Mouse (Mus musculus) liver, adult 2 months (tissue): Measurements from ENCODE around the gene H2-Ab1. TPM values are rescaled to one million over a fixed set of nuclear protein-coding genes. Genes with fewer than 3 reads are reported as not detected.

ENCODE experiments used
- DNase-seq: peaks from one replicate; pipeline ENCODE4 v3.0.0-alpha.2; 2011; ENCODE audit warnings: low read depth, low spot score; ENCODE audit errors: extremely low read depth
- H3K27ac ChIP-seq: fragments of 200-500 bp; replicated peaks from 2 replicates; pipeline ENCODE4 v1.5.1; 2012; ENCODE audit warnings: low read depth, mild to moderate bottlenecking, control low read depth, inconsistent platforms, low read length; ENCODE audit not compliant: insufficient read depth
- H3K27me3 ChIP-seq: fragments of 200-500 bp; 2 replicates; pipeline ENCODE4 v1.6.1; 2012; ENCODE audit warnings: mild to moderate bottlenecking, moderate library complexity, low read length, inconsistent platforms; ENCODE audit not compliant: control insufficient read depth, insufficient read depth
- H3K36me3 ChIP-seq: fragments of 200-500 bp; 2 replicates; pipeline ENCODE4 v1.6.1; 2012; ENCODE audit warnings: low read length, inconsistent platforms; ENCODE audit not compliant: control insufficient read depth, insufficient read depth
- H3K4me1 ChIP-seq: fragments of 200-500 bp; 2 replicates; pipeline ENCODE4 v1.6.1; 2011; ENCODE audit warnings: low read length; ENCODE audit not compliant: control insufficient read depth, insufficient read depth
- H3K4me3 ChIP-seq: fragments of 200-500 bp; 2 replicates; pipeline ENCODE4 v1.5.1; 2011; ENCODE audit warnings: low read depth, mild to moderate bottlenecking, control low read depth, low read length, moderate library complexity; ENCODE audit not compliant: insufficient read depth
- H3K79me2 ChIP-seq: fragments of 200-500 bp; 2 replicates; pipeline ENCODE4 v1.6.1; 2012; ENCODE audit warnings: inconsistent platforms, mild to moderate bottlenecking, low read length, moderate library complexity; ENCODE audit not compliant: control insufficient read depth, insufficient read depth
- H3K9ac ChIP-seq: fragments of 200-500 bp; 2 replicates; pipeline ENCODE4 v1.6.1; 2012; ENCODE audit warnings: low read depth, mild to moderate bottlenecking, control low read depth, inconsistent platforms, low read length
- CTCF ChIP-seq: fragments of 200-500 bp; IDR thresholded peaks from 2 replicates; pipeline ENCODE4 v1.5.1; 2011; ENCODE audit warnings: low read depth, low read length, control low read depth
- POLR2A ChIP-seq: fragments of 200-500 bp; IDR thresholded peaks from 2 replicates; pipeline ENCODE4 v1.6.1; 2011; ENCODE audit warnings: low read length, control low read depth; ENCODE audit not compliant: insufficient read depth; ENCODE audit errors: extremely low read depth
- WGBS: fragments of 180-500 bp; shearing (Covaris S2); methylation state at CpG from one replicate; pipeline ENCODE4 v1.1.7; 2018; 5-methylcytosine and 5-hydroxymethylcytosine counted together
- polyA plus RNA-seq: library from polyadenylated mRNA; depleted of rRNA; stranded (reverse); fragments of >200 nt; gene quantifications from 2 replicates; pipeline ENCODE4 v1.2.3, GENCODE M21; 2012
- total RNA-seq: library from RNA; depleted of rRNA; stranded (reverse); fragments of >200 nt; gene quantifications from 2 replicates; pipeline ENCODE4 v1.2.3, GENCODE M21; 2014

Gene H2-Ab1
- total and polyA plus RNA-seq, 2 experiments: 25.2 to 156 TPM

- Histone ChIP-seq H3K9ac (no peak overlapping the region), H3K27ac (no peak overlapping the region), H3K36me3 (no peaks in the 10 kb centered on the region), H3K27me3 (no peaks in the 10 kb centered on the region), H3K4me3 (no peak overlapping the region), H3K4me1 (no peaks in the 10 kb centered on the region), H3K79me2 (no peaks in the 10 kb centered on the region)
- WGBS: 78% methylated on average over 3 of the region's 3 CpGs
- TF ChIP-seq CTCF (no peak), POLR2A (no peak)
- DNase-seq: no peak
Observed at GRCm38 (mm10) chr17:34237741-34238140, 19.7 kb upstream of the H2-Ab1 start.

DNA sequence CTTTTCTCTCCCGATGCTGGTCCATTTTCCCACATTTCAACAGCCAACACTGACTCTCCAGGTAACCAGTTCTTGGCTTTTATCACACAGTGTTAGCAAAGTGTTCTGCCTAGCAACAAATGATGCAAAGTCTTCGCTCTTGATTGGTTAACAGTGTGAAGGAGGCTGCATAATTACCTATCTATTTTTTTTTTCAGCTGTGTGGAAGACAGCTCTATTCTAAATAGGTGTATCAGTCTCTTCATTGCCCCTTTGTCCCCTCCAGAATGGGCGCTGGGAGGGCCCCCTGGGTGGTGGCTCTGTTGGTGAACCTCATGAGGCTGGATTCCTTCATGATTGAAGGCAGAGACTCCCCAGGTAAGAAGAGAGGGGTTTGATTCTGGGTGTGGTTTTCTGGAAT, 18.8 kb upstream of the H2-Ab1 start, which contains the start of gene H2-Ob:
H2-Ob (plus strand) TSS at position 198 of the 400 bp plus-strand sequence.
- DNase-seq: peak; percentile 51
- Histone ChIP-seq H3K4me3 (no peak within 1 kb of the TSS), H3K36me3 (no peaks in the 10 kb centered on the region), H3K9ac (no peak within 1 kb of the TSS), H3K27me3 (no peaks in the 10 kb centered on the region), H3K79me2 (no peaks in the 10 kb centered on the region), H3K27ac (peak within 1 kb of the TSS; percentile 66), H3K4me1 (no peaks in the 10 kb centered on the region)
- TF ChIP-seq POLR2A (no peak), CTCF (no peak)
- WGBS: 53% methylated on average over 3 of the region's 3 CpGs

DNA sequence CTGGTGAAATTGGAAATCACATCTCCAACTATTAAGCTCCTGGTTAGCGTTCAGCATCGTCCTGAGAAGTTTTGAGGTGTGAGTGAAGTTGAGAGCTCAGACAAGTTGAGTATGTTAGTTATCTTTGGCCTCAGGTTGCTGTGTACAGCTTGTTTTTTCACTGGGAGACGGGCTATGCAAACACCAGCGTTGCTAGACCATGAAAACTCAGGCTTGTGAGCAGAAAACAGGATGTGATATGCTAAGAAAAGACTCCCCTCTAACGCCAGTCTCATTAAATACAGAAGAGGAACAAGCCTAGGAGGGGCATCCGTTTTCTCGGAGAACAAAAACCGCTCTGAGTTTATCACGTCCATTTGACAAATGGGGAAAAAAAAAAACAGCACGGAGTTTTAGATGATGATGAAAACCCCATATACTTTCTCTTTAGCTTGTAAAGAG, 17.9 kb upstream of the H2-Ab1 start:
- 54% methylated on average over 10 of the region's 10 CpGs for WGBS
- TF ChIP-seq CTCF (no peak), POLR2A (no peak)
- Histone ChIP-seq H3K27me3 (no peaks in the 10 kb centered on the region), H3K27ac (peak overlapping the region; percentile 66), H3K9ac (no peak overlapping the region), H3K4me1 (no peaks in the 10 kb centered on the region), H3K36me3 (no peaks in the 10 kb centered on the region), H3K4me3 (no peak overlapping the region), H3K79me2 (no peaks in the 10 kb centered on the region)
- DNase-seq: peak; percentile 30

DNA sequence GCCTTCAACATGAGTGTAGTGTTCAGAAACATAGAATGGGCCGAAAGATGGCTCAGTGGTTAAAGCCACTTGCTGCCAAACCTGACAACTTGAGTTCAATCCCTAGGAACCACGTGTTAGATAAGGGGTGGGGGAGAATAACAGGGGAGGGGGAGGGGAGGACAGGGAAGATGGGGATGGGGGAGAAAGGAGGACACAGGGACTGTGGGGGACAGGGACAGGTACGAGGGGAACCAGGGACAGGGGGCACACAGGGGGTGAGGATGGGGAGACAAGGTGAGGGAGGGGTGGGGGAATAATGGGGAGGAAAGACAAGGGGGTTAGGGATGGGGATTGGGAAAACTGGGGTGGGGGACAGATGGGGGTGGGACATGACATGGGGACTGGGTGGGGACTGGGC, 17.1 kb upstream of the H2-Ab1 start:
- no peaks in the 10 kb centered on the region for H3K79me2 ChIP-seq
- no peaks in the 10 kb centered on the region for H3K4me1 ChIP-seq
- DNase-seq: no peak
- no peaks in the 10 kb centered on the region for H3K27me3 ChIP-seq
- no peak overlapping the region for H3K9ac ChIP-seq
- peak overlapping the region; percentile 15; the same call in 1 of the 2 replicates for H3K27ac ChIP-seq
- H3K4me3 ChIP-seq: no peak overlapping the region
- no peaks in the 10 kb centered on the region for H3K36me3 ChIP-seq
- 49% methylated on average over 3 of the region's 3 CpGs for WGBS
- TF ChIP-seq CTCF (no peak), POLR2A (no peak)

- Histone ChIP-seq H3K36me3 (no peaks in the 10 kb centered on the region), H3K9ac (no peak overlapping the region), H3K4me3 (no peak overlapping the region), H3K4me1 (no peaks in the 10 kb centered on the region), H3K27ac (no peak overlapping the region), H3K79me2 (no peaks in the 10 kb centered on the region), H3K27me3 (no peaks in the 10 kb centered on the region)
- no peak for TF ChIP-seq CTCF
- TF ChIP-seq POLR2A: no peak
- DNase-seq: no peak
- WGBS: 68% methylated on average over 6 of the region's 6 CpGs
Observed at GRCm38 (mm10) chr17:34240916-34241315, 16.6 kb upstream of the H2-Ab1 start.

GRCm38 (mm10) chr17:34244656-34245055, 12.8 kb upstream of the H2-Ab1 start:
- DNase-seq: no peak
- Histone ChIP-seq H3K79me2 (no peaks in the 10 kb centered on the region), H3K36me3 (no peaks in the 10 kb centered on the region), H3K27ac (no peak overlapping the region), H3K4me3 (no peak overlapping the region), H3K9ac (no peak overlapping the region), H3K27me3 (no peaks in the 10 kb centered on the region), H3K4me1 (no peaks in the 10 kb centered on the region)
- WGBS: 81% methylated on average over 4 of the region's 4 CpGs
- TF ChIP-seq CTCF: no peak
